Mouse (Mus musculus): ENCODE measurements around the gene Lag3.

DNA sequence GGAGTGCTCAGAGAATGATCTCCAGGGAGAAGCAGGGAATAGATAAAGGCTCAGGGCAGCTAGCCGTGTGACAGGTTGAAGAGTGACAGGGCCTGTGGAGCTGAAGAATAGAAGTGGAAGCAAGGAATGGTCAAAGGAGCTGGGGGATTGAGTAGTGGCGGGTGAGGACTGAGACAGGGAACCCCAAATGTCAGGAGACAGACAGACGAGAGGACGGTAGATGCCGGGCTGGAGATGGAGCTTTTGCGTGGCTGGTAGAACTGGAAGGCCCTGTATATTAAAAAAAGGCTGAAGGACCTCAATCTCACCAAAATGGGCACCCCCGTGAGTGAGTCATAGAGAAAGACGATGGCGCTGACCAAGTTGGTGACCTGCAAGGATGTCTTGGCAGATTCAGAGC is 51.0 kb downstream of the Lag3 start:
- TF ChIP-seq CTCF (IDR thresholded peaks at IDR 0.05; ENCODE audit: borderline replicate concordance, insufficient read depth, low read depth, low read length) (no peak), POLR2A (IDR thresholded peaks at IDR 0.05; ENCODE audit: borderline replicate concordance, insufficient read depth, low read length) (no peak)

Data from cerebellum, adult 2 months (tissue).